Mouse (Mus musculus): ENCODE data around the gene Fank1.

DNA sequence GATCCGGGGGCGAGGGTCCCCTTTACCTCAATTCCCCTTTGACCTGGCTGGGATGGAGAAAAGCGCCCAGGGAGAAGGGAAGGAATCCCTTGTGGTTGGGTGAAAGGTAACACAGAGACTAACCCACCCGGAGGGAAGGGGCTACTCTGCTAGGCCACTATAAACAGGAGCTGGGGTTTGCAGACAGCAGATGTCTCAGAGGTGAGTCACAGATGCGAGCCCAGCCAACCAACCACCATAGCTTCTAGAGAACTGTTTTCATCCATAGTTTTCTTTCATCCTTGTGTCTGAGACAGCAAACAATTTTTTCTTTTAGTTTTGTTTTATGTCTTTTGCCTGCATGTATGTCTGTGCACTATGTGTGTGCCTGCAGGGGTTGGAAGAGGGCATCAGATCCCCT lies 23.3 kb downstream of the Fank1 start:
- TF ChIP-seq GATA1 (IDR thresholded peaks at IDR 0.05; ENCODE audit: borderline replicate concordance, low read length) = no peak
- TF ChIP-seq FLI1 (IDR thresholded peaks at IDR 0.05; ENCODE audit: low read length) = no peak
